Mouse (Mus musculus) hindbrain, embryonic 15.5 days (tissue): Measurements from ENCODE around the gene Aldh3b3. TPM values are rescaled to one million over a fixed set of nuclear protein-coding genes. Genes with fewer than 3 reads are reported as not detected.
"Not testable (repeated sequence)": the region's sequence is repeated elsewhere in the genome, so short reads cannot be mapped to it uniquely, and the experiment has no call there.

ENCODE experiments used
- ATAC-seq: fragments of 200-750 bp; cut with Nextera tagmentation; 2 replicates; pipeline ENCODE4 v1.8.0; 2017; ENCODE audit warnings: low read depth, moderate number of reproducible peaks, moderate TSS enrichment; ENCODE audit not compliant: low FRiP score
- H3K27ac ChIP-seq: fragments of 300-500 bp; sonication (generic); replicated peaks from 2 replicates; pipeline ENCODE4 v1.5.1; 2015; ENCODE audit warnings: mild to moderate bottlenecking, inconsistent platforms
- H3K27me3 ChIP-seq: fragments of 300-500 bp; sonication (generic); 2 replicates; pipeline ENCODE4 v1.6.1; 2015; ENCODE audit warnings: control low read depth, inconsistent platforms
- H3K36me3 ChIP-seq: fragments of 300-500 bp; sonication (generic); 2 replicates; pipeline ENCODE4 v1.6.1; 2015; ENCODE audit warnings: control low read depth, inconsistent platforms
- H3K4me1 ChIP-seq: fragments of 300-500 bp; sonication (generic); replicated peaks from 2 replicates; pipeline ENCODE4 v1.6.1; 2015; ENCODE audit warnings: control low read depth, inconsistent platforms
- H3K4me2 ChIP-seq: fragments of 300-500 bp; sonication (generic); 2 replicates; pipeline ENCODE4 v1.6.1; 2015; ENCODE audit warnings: moderate library complexity, mild to moderate bottlenecking, inconsistent platforms
- H3K4me3 ChIP-seq: fragments of 300-500 bp; sonication (generic); 2 replicates; pipeline ENCODE4 v1.5.1; 2015; ENCODE audit warnings: mild to moderate bottlenecking, inconsistent platforms
- H3K9ac ChIP-seq: fragments of 300-500 bp; sonication (generic); 2 replicates; pipeline ENCODE4 v1.6.1; 2015; ENCODE audit warnings: inconsistent platforms
- H3K9me3 ChIP-seq: fragments of 300-500 bp; sonication (generic); 2 replicates; pipeline ENCODE4 v1.6.1; 2016; ENCODE audit warnings: control low read depth, inconsistent platforms
- WGBS: fragments of 180-500 bp; shearing (Covaris S2); methylation state at CpG from one replicate; pipeline ENCODE4 v1.1.7; 2015; 5-methylcytosine and 5-hydroxymethylcytosine counted together
- polyA plus RNA-seq: library from polyadenylated mRNA; unstranded; fragments of >200 nt; fragmentation: Nextera tagmentation; extraction: Ambion mirVana; gene quantifications from 2 replicates; pipeline ENCODE4 v1.2.1, GENCODE M21; 2015

The Aldh3b3 gene
- polyA plus RNA-seq, 1 experiment from 2014 or later = not detected

GRCm38 (mm10) chr19:3960211-3960610, 1.8 kb downstream of the Aldh3b3 start:
- WGBS = 83% methylated on average over 5 of the region's 5 CpGs
- Histone ChIP-seq H3K4me1 (no peaks in the 10 kb centered on the region), H3K27ac (no peak overlapping the region), H3K4me3 (no peak overlapping the region), H3K36me3 (no peaks in the 10 kb centered on the region), H3K9ac (no peak overlapping the region), H3K4me2 (no peak overlapping the region), H3K27me3 (no peaks in the 10 kb centered on the region), H3K9me3 (no peaks in the 10 kb centered on the region)
- ATAC-seq = no peak

- H3K27ac ChIP-seq, H3K9ac ChIP-seq, H3K4me3 ChIP-seq, ATAC-seq, H3K9me3 ChIP-seq, H3K36me3 ChIP-seq, H3K4me1 ChIP-seq, H3K27me3 ChIP-seq, H3K4me2 ChIP-seq: not testable (repeated sequence)
- WGBS = 71% methylated on average over 6 of the region's 6 CpGs
These were observed 3.4 kb downstream of the Aldh3b3 start for GRCm38 (mm10) chr19:3961805-3962204.

GRCm38 (mm10) chr19:3962469-3962868, 4.0 kb downstream of the Aldh3b3 start:
- 18% methylated on average over 2 of the region's 2 CpGs for WGBS
- no peak for ATAC-seq
- H3K27me3 ChIP-seq = no peaks in the 10 kb centered on the region

GRCm38 (mm10) chr19:3964030-3964429, 5.6 kb downstream of the Aldh3b3 start:
- H3K36me3 ChIP-seq = no peaks in the 10 kb centered on the region
- no peaks in the 10 kb centered on the region for H3K4me1 ChIP-seq
- ATAC-seq = no peak
- H3K9ac ChIP-seq = no peak overlapping the region
- H3K4me2 ChIP-seq = no peak overlapping the region
- H3K27me3 ChIP-seq = no peaks in the 10 kb centered on the region
- H3K9me3 ChIP-seq = no peaks in the 10 kb centered on the region
- WGBS = 73% methylated on average over 4 of the region's 4 CpGs
- H3K27ac ChIP-seq = no peak overlapping the region
- no peak overlapping the region for H3K4me3 ChIP-seq

More at GRCm38 (mm10) chr19:3962469-3962868, 4.0 kb downstream of the Aldh3b3 start:
- H3K36me3 ChIP-seq = no peaks in the 10 kb centered on the region
- no peak overlapping the region for H3K27ac ChIP-seq
- H3K9me3 ChIP-seq = no peaks in the 10 kb centered on the region
- H3K4me1 ChIP-seq = no peaks in the 10 kb centered on the region
- no peak overlapping the region for H3K9ac ChIP-seq
- no peak overlapping the region for H3K4me3 ChIP-seq
- no peak overlapping the region for H3K4me2 ChIP-seq

- no peaks in the 10 kb centered on the region for H3K27me3 ChIP-seq
- no peak overlapping the region for H3K4me2 ChIP-seq
- H3K9ac ChIP-seq = no peak overlapping the region
- no peaks in the 10 kb centered on the region for H3K9me3 ChIP-seq
- WGBS = 71% methylated on average over 11 of the region's 11 CpGs
- H3K36me3 ChIP-seq = no peaks in the 10 kb centered on the region
- no peaks in the 10 kb centered on the region for H3K4me1 ChIP-seq
- no peak overlapping the region for H3K4me3 ChIP-seq
- no peak overlapping the region for H3K27ac ChIP-seq
- ATAC-seq = no peak
These were observed 8.1 kb downstream of the Aldh3b3 start for GRCm38 (mm10) chr19:3966330-3967075.

- ATAC-seq = no peak
- no peak overlapping the region for H3K27ac ChIP-seq
- no peaks in the 10 kb centered on the region for H3K9me3 ChIP-seq
- H3K4me2 ChIP-seq = no peak overlapping the region
- H3K27me3 ChIP-seq = no peaks in the 10 kb centered on the region
- H3K36me3 ChIP-seq = no peaks in the 10 kb centered on the region
- H3K4me3 ChIP-seq = no peak overlapping the region
- 77% methylated on average over 3 of the region's 3 CpGs for WGBS
- H3K4me1 ChIP-seq = no peaks in the 10 kb centered on the region
- no peak overlapping the region for H3K9ac ChIP-seq
These were observed 8.8 kb downstream of the Aldh3b3 start for GRCm38 (mm10) chr19:3967258-3967657.

GRCm38 (mm10) chr19:3972229-3972628, 13.8 kb downstream of the Aldh3b3 start, which contains the start of gene Aldh3b2:
Gene Aldh3b2, plus strand, starts transcription at chr19:3972328.
- H3K36me3 ChIP-seq = no peaks in the 10 kb centered on the region
- H3K4me1 ChIP-seq = no peaks in the 10 kb centered on the region
- no peak within 1 kb of the TSS for H3K4me2 ChIP-seq
- no peak within 1 kb of the TSS for H3K4me3 ChIP-seq
- no peak for ATAC-seq
- no peaks in the 10 kb centered on the region for H3K9me3 ChIP-seq
- WGBS = 62% methylated on average over 9 of the region's 9 CpGs
- H3K9ac ChIP-seq = no peak within 1 kb of the TSS
- no peaks in the 10 kb centered on the region for H3K27me3 ChIP-seq
- H3K27ac ChIP-seq = no peak within 1 kb of the TSS

- not testable (repeated sequence) for H3K4me2 ChIP-seq, H3K4me1 ChIP-seq, H3K27ac ChIP-seq, H3K9ac ChIP-seq, H3K36me3 ChIP-seq, H3K27me3 ChIP-seq, ATAC-seq, H3K4me3 ChIP-seq, H3K9me3 ChIP-seq
- whole genome bisulfite sequencing = 77% methylated on average over 6 of the region's 6 CpGs
These were observed 16.2 kb downstream of the Aldh3b3 start for GRCm38 (mm10) chr19:3974608-3975007.

- no peaks in the 10 kb centered on the region for H3K36me3 ChIP-seq
- no peaks in the 10 kb centered on the region for H3K27me3 ChIP-seq
- H3K4me2 ChIP-seq = no peak overlapping the region
- no peaks in the 10 kb centered on the region for H3K9me3 ChIP-seq
- no peak for ATAC-seq
- H3K4me3 ChIP-seq = no peak overlapping the region
- H3K9ac ChIP-seq = no peak overlapping the region
- WGBS = 93% methylated on average over 2 of the region's 2 CpGs
- no peaks in the 10 kb centered on the region for H3K4me1 ChIP-seq
- no peak overlapping the region for H3K27ac ChIP-seq
These were observed 17.4 kb downstream of the Aldh3b3 start for GRCm38 (mm10) chr19:3975866-3976265.

GRCm38 (mm10) chr19:3980309-3980708, 21.9 kb downstream of the Aldh3b3 start:
- no peak overlapping the region for H3K9ac ChIP-seq
- ATAC-seq = peak; percentile 71
- peaks cover 3% of the 10 kb centered on the region; the same call in 1 of the 2 replicates for H3K4me1 ChIP-seq
- H3K4me3 ChIP-seq = no peak overlapping the region
- H3K4me2 ChIP-seq = no peak overlapping the region
- no peaks in the 10 kb centered on the region for H3K9me3 ChIP-seq
- no peaks in the 10 kb centered on the region for H3K27me3 ChIP-seq
- no peak overlapping the region for H3K27ac ChIP-seq
- 17% methylated on average over 4 of the region's 4 CpGs for WGBS
- no peaks in the 10 kb centered on the region for H3K36me3 ChIP-seq

GRCm38 (mm10) chr19:3980917-3981316, 22.5 kb downstream of the Aldh3b3 start:
- Histone ChIP-seq H3K27ac (no peak overlapping the region), H3K9me3 (no peaks in the 10 kb centered on the region), H3K4me2 (no peak overlapping the region), H3K4me3 (no peak overlapping the region), H3K9ac (no peak overlapping the region), H3K27me3 (no peaks in the 10 kb centered on the region), H3K4me1 (peaks cover 5% of the 10 kb centered on the region; the same call in 1 of the 2 replicates), H3K36me3 (no peaks in the 10 kb centered on the region)
- 82% methylated on average over 9 of the region's 9 CpGs for WGBS
- ATAC-seq = no peak

GRCm38 (mm10) chr19:3983527-3984200, 25.2 kb downstream of the Aldh3b3 start:
- H3K9me3 ChIP-seq = no peaks in the 10 kb centered on the region
- no peak overlapping the region for H3K27ac ChIP-seq
- peaks cover 5% of the 10 kb centered on the region; the same call in 1 of the 2 replicates for H3K4me1 ChIP-seq
- no peaks in the 10 kb centered on the region for H3K36me3 ChIP-seq
- ATAC-seq = no peak
- H3K9ac ChIP-seq = no peak overlapping the region
- WGBS = 27% methylated on average over 9 of the region's 9 CpGs
- H3K4me3 ChIP-seq = no peak overlapping the region
- no peaks in the 10 kb centered on the region for H3K27me3 ChIP-seq
- H3K4me2 ChIP-seq = no peak overlapping the region
